Mouse (Mus musculus): ENCODE data around the gene Zbtb8os. TPM values are rescaled to one million over a fixed set of nuclear protein-coding genes. Genes with fewer than 3 reads are reported as not detected.

Gene Zbtb8os
- polyA plus RNA-seq, 1 experiment from 2014 or later = 53.3 TPM

DNA sequence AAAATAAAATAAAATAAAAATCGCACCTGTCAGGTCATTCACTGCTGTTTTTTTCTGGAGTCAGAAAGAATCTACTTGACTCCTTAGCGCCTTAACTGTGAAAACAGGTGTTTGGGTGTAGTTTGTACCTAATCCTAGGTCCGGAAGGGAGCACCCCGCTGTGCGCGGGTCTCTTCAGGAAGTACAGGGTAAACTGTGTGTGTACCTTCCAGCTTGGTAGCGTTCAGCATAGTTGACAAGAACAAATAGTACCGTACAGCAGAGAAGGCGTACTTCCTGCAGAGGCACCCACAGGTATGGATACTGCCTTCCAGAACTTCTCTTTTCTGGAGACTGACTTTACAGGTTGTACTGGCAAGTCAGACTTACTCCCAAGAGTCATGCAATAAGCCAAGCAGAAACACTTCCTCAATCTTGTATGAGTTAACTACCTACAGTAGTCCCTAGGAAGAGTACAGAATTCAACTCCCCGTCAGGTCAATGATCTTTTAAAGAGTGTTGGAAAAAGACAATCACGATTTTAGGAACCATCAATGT is 38.8 kb downstream of the Zbtb8os start:
- H3K9me3 ChIP-seq (ENCODE audit: control insufficient read depth, low read length) = no peaks in the 10 kb centered on the region
- ATAC-seq (ENCODE audit: insufficient number of reproducible peaks, low FRiP score, low TSS enrichment, low read depth) (no peak), DNase-seq (ENCODE audit: low spot score) (no peak)
- peaks cover 6% of the 10 kb centered on the region; the same call in 1 of the 2 replicates for H3K27me3 ChIP-seq (ENCODE audit: control insufficient read depth, insufficient read depth, low read length)
- H3K27ac ChIP-seq (replicated peaks; ENCODE audit: low read depth, low read length) = no peak overlapping the region
- no peak overlapping the region for H3K4me2 ChIP-seq (ENCODE audit: low read depth, severe bottlenecking)
- WGBS = 49% methylated on average over 11 of the region's 11 CpGs
- no peak overlapping the region for H3K4me3 ChIP-seq (ENCODE audit: low read depth, low read length)
- no peaks in the 10 kb centered on the region for H3K36me3 ChIP-seq (ENCODE audit: control insufficient read depth, insufficient read depth, low read length)
- H3K9ac ChIP-seq (ENCODE audit: low read length) = no peak overlapping the region
- peaks cover 2% of the 10 kb centered on the region; the same call in 1 of the 2 replicates for H3K4me1 ChIP-seq (ENCODE audit: control insufficient read depth, insufficient read depth, low read length)

DNA sequence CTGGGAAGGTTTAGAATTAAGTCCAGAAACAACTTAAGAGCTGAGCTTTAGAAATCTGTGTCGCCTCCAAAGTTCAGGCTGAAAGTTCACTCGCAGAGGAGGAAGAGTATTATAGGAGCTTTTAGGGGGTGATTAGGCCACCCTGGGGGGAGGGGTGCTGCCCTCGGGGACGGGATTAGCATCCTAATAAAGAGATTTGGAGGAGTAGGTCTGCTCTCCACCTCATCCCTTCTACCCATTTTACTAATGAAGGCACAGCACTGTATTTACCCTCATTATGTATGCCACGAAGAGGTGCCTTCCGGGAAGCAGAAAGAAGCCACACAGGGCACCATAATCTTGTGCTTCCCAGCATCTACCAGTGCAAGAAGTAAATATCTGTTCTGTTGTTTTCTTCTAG is 39.5 kb downstream of the Zbtb8os start:
- no peak for ATAC-seq (ENCODE audit: insufficient number of reproducible peaks, low FRiP score, low TSS enrichment, low read depth)
- Histone ChIP-seq H3K9me3 (ENCODE audit: control insufficient read depth, low read length) (no peaks in the 10 kb centered on the region), H3K36me3 (ENCODE audit: control insufficient read depth, insufficient read depth, low read length) (no peaks in the 10 kb centered on the region), H3K4me1 (ENCODE audit: control insufficient read depth, insufficient read depth, low read length) (peaks cover 2% of the 10 kb centered on the region; the same call in 1 of the 2 replicates), H3K9ac (ENCODE audit: low read length) (no peak overlapping the region), H3K27me3 (ENCODE audit: control insufficient read depth, insufficient read depth, low read length) (peaks cover 6% of the 10 kb centered on the region; the same call in 1 of the 2 replicates), H3K4me3 (ENCODE audit: low read depth, low read length) (no peak overlapping the region), H3K27ac (replicated peaks; ENCODE audit: low read depth, low read length) (no peak overlapping the region), H3K4me2 (ENCODE audit: low read depth, severe bottlenecking) (no peak overlapping the region)
- WGBS = 20% methylated on average over 6 of the region's 6 CpGs
- DNase-seq (ENCODE audit: low spot score) = no peak

DNA sequence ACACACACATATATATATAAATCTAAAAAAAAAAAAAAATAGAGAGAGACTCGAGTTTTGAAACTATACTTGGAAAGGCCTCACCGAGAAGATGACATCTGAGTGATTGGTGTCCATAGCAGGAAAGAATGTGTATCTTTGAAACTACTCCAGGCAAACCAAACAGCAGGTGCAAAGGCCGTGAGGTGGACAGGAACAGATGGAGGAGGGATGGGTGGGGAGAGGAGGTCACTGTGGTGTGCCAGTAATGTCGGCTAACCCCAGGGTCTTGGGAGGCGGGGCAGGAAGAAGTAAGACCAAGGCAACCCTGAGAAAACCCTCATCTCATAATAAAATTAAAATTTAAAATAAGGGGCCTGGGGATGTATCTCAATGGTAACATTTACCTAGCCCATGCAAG is 40.3 kb downstream of the Zbtb8os start:
- no peak overlapping the region for H3K9ac ChIP-seq (ENCODE audit: low read length)
- H3K36me3 ChIP-seq (ENCODE audit: control insufficient read depth, insufficient read depth, low read length) = no peaks in the 10 kb centered on the region
- peaks cover 2% of the 10 kb centered on the region; the same call in 1 of the 2 replicates for H3K4me1 ChIP-seq (ENCODE audit: control insufficient read depth, insufficient read depth, low read length)
- no peak overlapping the region for H3K27ac ChIP-seq (replicated peaks; ENCODE audit: low read depth, low read length)
- WGBS = 79% methylated on average over 5 of the region's 5 CpGs
- no peak for ATAC-seq (ENCODE audit: insufficient number of reproducible peaks, low FRiP score, low TSS enrichment, low read depth)
- H3K4me3 ChIP-seq (ENCODE audit: low read depth, low read length) = no peak overlapping the region
- H3K27me3 ChIP-seq (ENCODE audit: control insufficient read depth, insufficient read depth, low read length) = peaks cover 6% of the 10 kb centered on the region; the same call in 1 of the 2 replicates
- no peak for DNase-seq (ENCODE audit: low spot score)
- H3K4me2 ChIP-seq (ENCODE audit: low read depth, severe bottlenecking) = no peak overlapping the region
- no peaks in the 10 kb centered on the region for H3K9me3 ChIP-seq (ENCODE audit: control insufficient read depth, low read length)

DNA sequence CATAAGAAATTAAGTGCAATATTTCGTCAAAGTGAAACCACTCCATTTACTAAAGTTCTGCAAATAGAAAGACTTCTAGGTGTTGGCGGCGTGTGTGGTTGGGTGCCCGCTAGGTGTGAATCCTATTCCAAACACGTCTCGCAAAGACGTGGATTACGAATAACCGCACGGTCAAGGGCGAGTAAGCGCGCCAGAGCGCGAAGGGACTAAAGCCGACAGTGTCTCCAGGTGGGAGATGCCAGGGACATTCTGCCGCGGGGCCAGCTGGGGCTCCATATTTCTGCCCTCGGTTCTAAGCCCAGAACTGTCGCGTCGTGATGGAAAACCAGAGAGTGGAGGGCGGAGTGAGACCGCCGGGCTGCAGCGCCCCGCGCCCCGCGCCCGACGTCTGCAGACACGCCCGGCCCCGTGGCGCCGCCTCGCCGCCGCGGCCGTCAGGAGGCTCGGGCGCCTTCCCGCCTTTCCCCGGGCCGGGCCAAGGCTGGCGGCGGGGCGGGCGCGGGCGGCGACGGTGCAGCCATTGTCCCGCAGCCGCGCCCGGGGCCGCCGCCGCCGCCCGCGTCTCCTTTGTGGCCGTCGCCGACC is 41.6 kb downstream of the Zbtb8os start:
- peaks cover 6% of the 10 kb centered on the region; the same call in 1 of the 2 replicates for H3K27me3 ChIP-seq (ENCODE audit: control insufficient read depth, insufficient read depth, low read length)
- H3K9me3 ChIP-seq (ENCODE audit: control insufficient read depth, low read length) = no peaks in the 10 kb centered on the region
- under 1% methylated on average over 68 of the region's 68 CpGs for WGBS
- peak overlapping the region; percentile 72 for H3K4me2 ChIP-seq (ENCODE audit: low read depth, severe bottlenecking)
- peaks cover 2% of the 10 kb centered on the region; the same call in 1 of the 2 replicates for H3K4me1 ChIP-seq (ENCODE audit: control insufficient read depth, insufficient read depth, low read length)
- H3K36me3 ChIP-seq (ENCODE audit: control insufficient read depth, insufficient read depth, low read length) = no peaks in the 10 kb centered on the region
- 0 out of 2 replicates have a peak overlapping the region, but pooled peaks have one; percentile 52 for H3K27ac ChIP-seq (replicated peaks; ENCODE audit: low read depth, low read length)
- H3K9ac ChIP-seq (ENCODE audit: low read length) = peak overlapping the region; percentile 90
- DNase-seq (ENCODE audit: low spot score) (peak; percentile 71), ATAC-seq (ENCODE audit: insufficient number of reproducible peaks, low FRiP score, low TSS enrichment, low read depth) (no peak)
- peak overlapping the region; percentile 61 for H3K4me3 ChIP-seq (ENCODE audit: low read depth, low read length)

DNA sequence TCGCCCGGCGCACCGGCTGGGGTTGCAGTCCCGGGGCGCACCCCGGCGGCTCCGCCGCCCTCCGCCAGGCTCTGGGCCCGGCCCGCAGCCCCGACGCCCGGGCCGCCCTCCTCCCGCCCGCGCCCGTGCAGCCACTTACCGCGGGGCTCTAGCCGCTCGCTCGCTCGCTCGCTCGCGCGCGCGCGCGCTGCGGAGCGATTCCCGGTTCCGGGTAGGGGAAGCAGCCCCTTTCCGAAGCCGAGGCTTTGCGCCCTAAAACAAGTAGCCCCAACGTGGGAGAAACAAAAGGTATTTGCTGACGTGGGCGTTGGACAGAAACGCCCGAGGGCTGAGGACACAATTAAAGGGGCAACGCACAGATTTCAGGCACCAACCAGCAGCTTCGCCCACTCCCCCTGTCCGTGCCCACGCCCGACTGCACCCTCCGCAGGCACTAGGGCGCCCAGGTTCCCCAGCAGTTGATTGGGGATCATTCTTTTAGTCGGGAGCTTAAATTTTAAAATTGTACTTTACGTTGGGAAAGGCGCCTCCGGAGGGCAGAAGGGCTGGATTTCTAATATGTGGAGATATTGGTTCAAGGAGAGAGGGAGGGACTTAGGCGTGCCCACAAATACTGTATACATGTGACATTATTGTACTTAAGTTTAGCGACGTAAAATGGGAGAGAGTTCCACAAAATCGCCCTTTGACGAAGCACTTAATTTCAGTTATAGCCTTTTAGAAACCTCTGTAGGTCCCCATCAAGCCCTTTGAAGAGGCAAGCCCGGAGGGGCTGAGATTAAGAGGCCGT is 42.3 kb downstream of the Zbtb8os start, which contains the start of gene Zbtb8a:
Zbtb8a (minus strand) TSS at position 516 of the 790 bp plus-strand sequence.
- Histone ChIP-seq H3K9ac (ENCODE audit: low read length) (peak within 1 kb of the TSS; percentile 90), H3K27ac (replicated peaks; ENCODE audit: low read depth, low read length) (0 out of 2 replicates have a peak within 1 kb of the TSS, but pooled peaks have one; percentile 52), H3K27me3 (ENCODE audit: control insufficient read depth, insufficient read depth, low read length) (peaks cover 6% of the 10 kb centered on the region; the same call in 1 of the 2 replicates), H3K4me3 (ENCODE audit: low read depth, low read length) (peak within 1 kb of the TSS; percentile 61), H3K4me2 (ENCODE audit: low read depth, severe bottlenecking) (peak within 1 kb of the TSS; percentile 72), H3K36me3 (ENCODE audit: control insufficient read depth, insufficient read depth, low read length) (no peaks in the 10 kb centered on the region), H3K4me1 (ENCODE audit: control insufficient read depth, insufficient read depth, low read length) (peaks cover 2% of the 10 kb centered on the region; the same call in 1 of the 2 replicates), H3K9me3 (ENCODE audit: control insufficient read depth, low read length) (no peaks in the 10 kb centered on the region)
- DNase-seq (ENCODE audit: low spot score) (peak; percentile 79), ATAC-seq (ENCODE audit: insufficient number of reproducible peaks, low FRiP score, low TSS enrichment, low read depth) (no peak)
- 1% methylated on average over 58 of the region's 65 CpGs for WGBS

DNA sequence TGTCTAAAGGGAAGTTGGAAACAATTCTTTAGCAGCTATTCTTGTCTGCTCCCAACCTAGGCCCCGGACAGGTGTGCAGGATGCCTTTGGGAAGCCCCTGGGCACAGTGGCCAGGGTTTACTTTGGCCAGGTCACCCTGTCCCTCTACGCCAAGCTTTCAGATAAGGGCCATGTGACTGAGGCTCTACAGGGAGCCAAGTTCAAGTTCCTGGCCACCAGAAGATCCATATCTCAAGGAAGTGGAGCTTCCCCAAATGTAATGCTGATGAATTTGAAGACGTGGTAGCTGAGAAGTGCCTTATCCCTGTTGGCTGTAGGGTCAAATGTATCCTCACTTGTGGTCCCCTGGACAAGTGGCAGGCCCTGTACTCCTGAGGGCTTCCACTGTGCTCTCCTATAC is 44.3 kb downstream of the Zbtb8os start:
- WGBS = 75% methylated on average over 3 of the region's 3 CpGs
- Histone ChIP-seq H3K36me3 (ENCODE audit: control insufficient read depth, insufficient read depth, low read length) (no peaks in the 10 kb centered on the region), H3K27me3 (ENCODE audit: control insufficient read depth, insufficient read depth, low read length) (peaks cover 6% of the 10 kb centered on the region; the same call in 1 of the 2 replicates), H3K9me3 (ENCODE audit: control insufficient read depth, low read length) (no peaks in the 10 kb centered on the region), H3K9ac (ENCODE audit: low read length) (no peak overlapping the region), H3K4me2 (ENCODE audit: low read depth, severe bottlenecking) (no peak overlapping the region), H3K4me1 (ENCODE audit: control insufficient read depth, insufficient read depth, low read length) (no peaks in the 10 kb centered on the region), H3K4me3 (ENCODE audit: low read depth, low read length) (no peak overlapping the region), H3K27ac (replicated peaks; ENCODE audit: low read depth, low read length) (no peak overlapping the region)
- no peak for ATAC-seq (ENCODE audit: insufficient number of reproducible peaks, low FRiP score, low TSS enrichment, low read depth)
- no peak for DNase-seq (ENCODE audit: low spot score)

DNA sequence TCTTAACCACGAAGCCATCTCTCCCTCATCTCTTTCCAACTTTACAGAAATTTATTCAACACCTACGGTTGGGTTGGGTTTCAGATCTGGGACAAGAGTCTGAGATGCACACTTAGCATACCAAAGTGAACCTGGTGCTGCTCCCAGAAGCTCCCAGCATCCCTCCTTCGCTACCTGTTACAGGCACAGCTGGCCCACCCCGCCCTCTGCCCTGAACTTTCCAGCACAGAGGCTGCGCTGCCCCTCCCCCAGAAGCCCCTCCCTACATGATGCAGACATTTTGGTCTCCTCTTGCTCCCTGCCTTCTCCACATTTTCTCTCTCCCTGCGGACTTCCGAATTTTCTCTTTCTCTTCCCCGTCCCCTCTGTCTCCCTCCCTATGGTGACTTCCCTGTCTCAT is 45.7 kb downstream of the Zbtb8os start:
- WGBS = 77% methylated on average over 8 of the region's 8 CpGs
- H3K27me3 ChIP-seq (ENCODE audit: control insufficient read depth, insufficient read depth, low read length) = peaks cover 6% of the 10 kb centered on the region; the same call in 1 of the 2 replicates
- no peaks in the 10 kb centered on the region for H3K9me3 ChIP-seq (ENCODE audit: control insufficient read depth, low read length)
- H3K9ac ChIP-seq (ENCODE audit: low read length) = no peak overlapping the region
- no peak for DNase-seq (ENCODE audit: low spot score)
- no peak for ATAC-seq (ENCODE audit: insufficient number of reproducible peaks, low FRiP score, low TSS enrichment, low read depth)
- H3K27ac ChIP-seq (replicated peaks; ENCODE audit: low read depth, low read length) = no peak overlapping the region
- H3K4me3 ChIP-seq (ENCODE audit: low read depth, low read length) = no peak overlapping the region
- H3K4me2 ChIP-seq (ENCODE audit: low read depth, severe bottlenecking) = no peak overlapping the region
- no peaks in the 10 kb centered on the region for H3K36me3 ChIP-seq (ENCODE audit: control insufficient read depth, insufficient read depth, low read length)
- no peaks in the 10 kb centered on the region for H3K4me1 ChIP-seq (ENCODE audit: control insufficient read depth, insufficient read depth, low read length)

DNA sequence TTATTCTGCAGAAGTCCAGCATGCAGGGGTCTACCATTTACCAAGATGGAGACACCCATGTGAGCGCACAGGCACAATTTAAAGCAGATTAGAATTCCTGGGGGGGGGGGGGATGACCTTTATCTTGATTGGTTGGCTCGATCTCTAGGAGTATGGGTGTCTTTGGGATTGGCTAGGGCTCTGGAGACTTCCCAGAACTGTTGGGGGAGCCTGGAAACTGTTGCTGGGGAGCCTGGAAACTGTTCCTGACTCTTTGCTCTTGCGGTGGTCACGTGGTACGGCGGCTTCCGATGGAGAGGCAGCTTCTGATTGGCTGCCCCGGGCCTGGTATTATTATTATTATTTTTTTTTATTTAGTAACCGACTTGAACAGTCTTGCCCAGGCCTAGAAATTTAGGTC is 46.5 kb downstream of the Zbtb8os start:
- Histone ChIP-seq H3K27me3 (ENCODE audit: control insufficient read depth, insufficient read depth, low read length) (peaks cover 6% of the 10 kb centered on the region; the same call in 1 of the 2 replicates), H3K4me2 (ENCODE audit: low read depth, severe bottlenecking) (no peak overlapping the region), H3K36me3 (ENCODE audit: control insufficient read depth, insufficient read depth, low read length) (no peaks in the 10 kb centered on the region), H3K9ac (ENCODE audit: low read length) (no peak overlapping the region), H3K9me3 (ENCODE audit: control insufficient read depth, low read length) (no peaks in the 10 kb centered on the region), H3K4me1 (ENCODE audit: control insufficient read depth, insufficient read depth, low read length) (no peaks in the 10 kb centered on the region), H3K27ac (replicated peaks; ENCODE audit: low read depth, low read length) (no peak overlapping the region), H3K4me3 (ENCODE audit: low read depth, low read length) (no peak overlapping the region)
- DNase-seq (ENCODE audit: low spot score) (no peak), ATAC-seq (ENCODE audit: insufficient number of reproducible peaks, low FRiP score, low TSS enrichment, low read depth) (no peak)
- WGBS = 86% methylated on average over 9 of the region's 9 CpGs
